Mouse (Mus musculus): ENCODE results near the gene Rsrp1. TPM values are rescaled to one million over a fixed set of nuclear protein-coding genes. Genes with fewer than 3 reads are reported as not detected.

Rsrp1 gene
- polyA plus RNA-seq, 1 experiment from 2014 or later: 538 TPM

GRCm38 (mm10) chr4:134914122-134914863, 9.1 kb upstream of the Rsrp1 start:
- Histone ChIP-seq H3K36me3 (peaks cover 21% of the 10 kb centered on the region), H3K27ac (peak overlapping the region; percentile 95), H3K27me3 (no peaks in the 10 kb centered on the region), H3K4me3 (peak overlapping the region; percentile 94), H3K4me2 (peak overlapping the region; percentile 69), H3K9me3 (no peaks in the 10 kb centered on the region), H3K4me1 (replicated peaks) (peaks cover 22% of the 10 kb centered on the region), H3K9ac (peak overlapping the region; percentile 95)
- ATAC-seq (ENCODE audit: low FRiP score): peak; percentile 64
- under 1% methylated on average over 43 of the region's 43 CpGs for WGBS

- peak within 1 kb of the TSS; percentile 95 for H3K27ac ChIP-seq
- H3K36me3 ChIP-seq: peaks cover 17% of the 10 kb centered on the region
- peak within 1 kb of the TSS; percentile 95 for H3K9ac ChIP-seq
- H3K4me3 ChIP-seq: peak within 1 kb of the TSS; percentile 94
- peak; percentile 86 for ATAC-seq (ENCODE audit: low FRiP score)
- H3K27me3 ChIP-seq: no peaks in the 10 kb centered on the region
- peaks cover 22% of the 10 kb centered on the region for H3K4me1 ChIP-seq (replicated peaks)
- peak within 1 kb of the TSS; percentile 69 for H3K4me2 ChIP-seq
- under 1% methylated on average over 25 of the region's 25 CpGs for WGBS
- no peaks in the 10 kb centered on the region for H3K9me3 ChIP-seq
These were observed 8.6 kb upstream of the Rsrp1 start, which contains the start of gene Tmem50a for GRCm38 (mm10) chr4:134914864-134915209. Tmem50a (minus strand) TSS chr4:134915024.

GRCm38 (mm10) chr4:134915223-134916050, 8.0 kb upstream of the Rsrp1 start:
- Histone ChIP-seq H3K4me2 (peak overlapping the region; percentile 69), H3K27ac (peak overlapping the region; percentile 95; the same call in 1 of the 2 replicates), H3K4me3 (peak overlapping the region; percentile 94), H3K4me1 (replicated peaks) (peaks cover 22% of the 10 kb centered on the region), H3K36me3 (peaks cover 15% of the 10 kb centered on the region), H3K9me3 (no peaks in the 10 kb centered on the region), H3K9ac (peak overlapping the region; percentile 95), H3K27me3 (no peaks in the 10 kb centered on the region)
- WGBS: 59% methylated on average over 14 of the region's 14 CpGs
- ATAC-seq (ENCODE audit: low FRiP score): peak; percentile 65

GRCm38 (mm10) chr4:134917194-134917593, 6.2 kb upstream of the Rsrp1 start:
- no peaks in the 10 kb centered on the region for H3K27me3 ChIP-seq
- no peak for ATAC-seq (ENCODE audit: low FRiP score)
- peaks cover 1% of the 10 kb centered on the region; the same call in 1 of the 2 replicates for H3K36me3 ChIP-seq
- H3K4me2 ChIP-seq: no peak overlapping the region
- no peak overlapping the region for H3K9ac ChIP-seq
- no peak overlapping the region for H3K4me3 ChIP-seq
- no peaks in the 10 kb centered on the region for H3K9me3 ChIP-seq
- no peak overlapping the region for H3K27ac ChIP-seq
- peaks cover 24% of the 10 kb centered on the region for H3K4me1 ChIP-seq (replicated peaks)
- 70% methylated on average over 3 of the region's 3 CpGs for WGBS

GRCm38 (mm10) chr4:134918381-134918780, 5.0 kb upstream of the Rsrp1 start:
- H3K9ac ChIP-seq: no peak overlapping the region
- no peaks in the 10 kb centered on the region for H3K36me3 ChIP-seq
- no peaks in the 10 kb centered on the region for H3K9me3 ChIP-seq
- no peak overlapping the region for H3K4me3 ChIP-seq
- no peak overlapping the region for H3K4me2 ChIP-seq
- H3K27me3 ChIP-seq: no peaks in the 10 kb centered on the region
- 74% methylated on average over 7 of the region's 7 CpGs for WGBS
- H3K27ac ChIP-seq: no peak overlapping the region
- peaks cover 24% of the 10 kb centered on the region for H3K4me1 ChIP-seq (replicated peaks)
- no peak for ATAC-seq (ENCODE audit: low FRiP score)

GRCm38 (mm10) chr4:134919733-134920540, 3.5 kb upstream of the Rsrp1 start:
- no peaks in the 10 kb centered on the region for H3K27me3 ChIP-seq
- H3K36me3 ChIP-seq: no peaks in the 10 kb centered on the region
- H3K4me1 ChIP-seq (replicated peaks): peaks cover 20% of the 10 kb centered on the region
- no peak overlapping the region for H3K27ac ChIP-seq
- no peak overlapping the region for H3K4me3 ChIP-seq
- no peak for ATAC-seq (ENCODE audit: low FRiP score)
- WGBS: 39% methylated on average over 12 of the region's 12 CpGs
- no peaks in the 10 kb centered on the region for H3K9me3 ChIP-seq
- 0 out of 2 replicates have a peak overlapping the region, but pooled peaks have one; percentile 8 for H3K9ac ChIP-seq
- no peak overlapping the region for H3K4me2 ChIP-seq

GRCm38 (mm10) chr4:134920631-134921030, 2.8 kb upstream of the Rsrp1 start:
- WGBS: 95% methylated on average over 6 of the region's 6 CpGs
- H3K36me3 ChIP-seq: peaks cover 6% of the 10 kb centered on the region
- ATAC-seq (ENCODE audit: low FRiP score): no peak

GRCm38 (mm10) chr4:134921703-134922102, 1.7 kb upstream of the Rsrp1 start:
- Histone ChIP-seq H3K27me3 (no peaks in the 10 kb centered on the region), H3K9me3 (no peaks in the 10 kb centered on the region), H3K4me3 (no peak overlapping the region), H3K4me1 (replicated peaks) (peaks cover 28% of the 10 kb centered on the region), H3K9ac (no peak overlapping the region), H3K4me2 (no peak overlapping the region), H3K27ac (no peak overlapping the region), H3K36me3 (peaks cover 15% of the 10 kb centered on the region)
- 98% methylated on average over 4 of the region's 4 CpGs for WGBS
- ATAC-seq (ENCODE audit: low FRiP score): no peak

More at GRCm38 (mm10) chr4:134920631-134921030, 2.8 kb upstream of the Rsrp1 start:
- no peak overlapping the region for H3K4me3 ChIP-seq
- no peaks in the 10 kb centered on the region for H3K27me3 ChIP-seq
- H3K9ac ChIP-seq: no peak overlapping the region
- no peak overlapping the region for H3K4me2 ChIP-seq
- H3K27ac ChIP-seq: no peak overlapping the region
- no peaks in the 10 kb centered on the region for H3K9me3 ChIP-seq
- H3K4me1 ChIP-seq (replicated peaks): peaks cover 19% of the 10 kb centered on the region

- peak; percentile 6; the same call in 1 of the 2 replicates for ATAC-seq (ENCODE audit: low FRiP score)
- Histone ChIP-seq H3K4me2 (peak overlapping the region; percentile 96), H3K27me3 (no peaks in the 10 kb centered on the region), H3K27ac (peak overlapping the region; percentile 94), H3K9ac (peak overlapping the region; percentile 77), H3K9me3 (no peaks in the 10 kb centered on the region), H3K36me3 (peaks cover 20% of the 10 kb centered on the region), H3K4me3 (peak overlapping the region; percentile 100), H3K4me1 (replicated peaks) (peaks cover 31% of the 10 kb centered on the region)
- WGBS: 63% methylated on average over 10 of the region's 10 CpGs
These were observed 1.1 kb upstream of the Rsrp1 start for GRCm38 (mm10) chr4:134922111-134922924.

- peak overlapping the region; percentile 94 for H3K27ac ChIP-seq
- peaks cover 26% of the 10 kb centered on the region for H3K36me3 ChIP-seq
- peak overlapping the region; percentile 96 for H3K4me2 ChIP-seq
- peaks cover 31% of the 10 kb centered on the region for H3K4me1 ChIP-seq (replicated peaks)
- H3K27me3 ChIP-seq: no peaks in the 10 kb centered on the region
- ATAC-seq (ENCODE audit: low FRiP score): peak; percentile 67
- under 1% methylated on average over 13 of the region's 13 CpGs for WGBS
- no peaks in the 10 kb centered on the region for H3K9me3 ChIP-seq
- H3K4me3 ChIP-seq: peak overlapping the region; percentile 100
- H3K9ac ChIP-seq: peak overlapping the region; percentile 77
These were observed 507 bp upstream of the Rsrp1 start for GRCm38 (mm10) chr4:134922925-134923244.

GRCm38 (mm10) chr4:134924019-134924741, 788 bp downstream of the Rsrp1 start:
- Histone ChIP-seq H3K36me3 (peaks cover 30% of the 10 kb centered on the region), H3K4me3 (peak overlapping the region; percentile 100), H3K9me3 (no peaks in the 10 kb centered on the region), H3K27ac (peak overlapping the region; percentile 94), H3K4me2 (peak overlapping the region; percentile 96), H3K4me1 (replicated peaks) (peaks cover 31% of the 10 kb centered on the region), H3K27me3 (no peaks in the 10 kb centered on the region), H3K9ac (peak overlapping the region; percentile 99)
- WGBS: under 1% methylated on average over 75 of the region's 75 CpGs
- peak; percentile 38 for ATAC-seq (ENCODE audit: low FRiP score)

All from hindbrain, embryonic 13.5 days (tissue).